33 mouse cellular contexts compared by ENCODE assay signal in genomic region chr15:83309878-83310277, GRCm38 (mm10). TPM values are rescaled to one million over a fixed set of nuclear protein-coding genes. Genes with fewer than 3 reads are reported as not detected.
"Had no signal": no experiment of that assay in that cellular context is flagged by ENCODE, and none has a peak within 500 bp of the region (broad histone marks: within the 10 kb centered on the region; RNA-seq: fewer than 3 reads in every experiment).

No protein-coding gene starts in this region.

- H3K9ac ChIP-seq: limb, embryonic 12.5 days; limb, embryonic 13.5 days; limb, embryonic 15.5 days; liver, embryonic 14.5 days; liver, embryonic 15.5 days; liver, postnatal 0 days; lung, embryonic 14.5 days; lung, embryonic 15.5 days; midbrain, embryonic 12.5 days; midbrain, embryonic 13.5 days; midbrain, embryonic 15.5 days; neural tube, embryonic 12.5 days had no signal

- H3K4me1 ChIP-seq: limb, embryonic 10.5 days; limb, embryonic 12.5 days; limb, embryonic 13.5 days; limb, embryonic 15.5 days; lung, embryonic 15.5 days; midbrain, embryonic 13.5 days; midbrain, embryonic 15.5 days; neural tube, embryonic 12.5 days had no signal

- H3K4me2 ChIP-seq: limb, embryonic 12.5 days; limb, embryonic 13.5 days; limb, embryonic 15.5 days; liver, embryonic 15.5 days; lung, embryonic 14.5 days; lung, embryonic 15.5 days; midbrain, embryonic 11.5 days; midbrain, embryonic 12.5 days; midbrain, embryonic 13.5 days; midbrain, embryonic 15.5 days; neural tube, embryonic 12.5 days had no signal

- DNase-seq: left cerebral cortex, postnatal 4 days; liver, postnatal 0 days; lung, adult 18-20 months; lung, adult 2 months; lung, embryonic 14.5 days; lung, postnatal 10 days; lung, postnatal 14 days; lung, postnatal 36 days; midbrain, embryonic 14.5 days had no signal

- H3K27me3 ChIP-seq: limb, embryonic 12.5 days; limb, embryonic 13.5 days; limb, embryonic 15.5 days; liver, embryonic 15.5 days; lung, embryonic 15.5 days; megakaryocyte, embryonic 14.5 days; midbrain, embryonic 12.5 days; midbrain, embryonic 13.5 days; midbrain, embryonic 15.5 days; neural tube, embryonic 12.5 days had no signal

- H3K4me3 ChIP-seq: left cerebral cortex, adult 2 months; limb, embryonic 10.5 days; limb, embryonic 12.5 days; limb, embryonic 13.5 days; limb, embryonic 15.5 days; liver, embryonic 15.5 days; lung, embryonic 15.5 days; megakaryocyte, embryonic 14.5 days; midbrain, embryonic 10.5 days; midbrain, embryonic 12.5 days; midbrain, embryonic 13.5 days; midbrain, embryonic 15.5 days; myocyte; neural tube, embryonic 12.5 days had no signal

- ATAC-seq: liver, postnatal 0 days; lung, postnatal 0 days; midbrain, embryonic 13.5 days; midbrain, embryonic 15.5 days; midbrain, embryonic 16.5 days had no signal

- H3K9me3 ChIP-seq: limb, embryonic 10.5 days; limb, embryonic 12.5 days; limb, embryonic 13.5 days; limb, embryonic 15.5 days; liver, embryonic 15.5 days; lung, embryonic 15.5 days; megakaryocyte, embryonic 14.5 days; midbrain, embryonic 10.5 days; midbrain, embryonic 12.5 days; midbrain, embryonic 13.5 days; midbrain, embryonic 15.5 days; neural tube, embryonic 12.5 days had no signal

- H3K27ac ChIP-seq: left cerebral cortex, adult 2 months; limb, embryonic 10.5 days; limb, embryonic 12.5 days; limb, embryonic 13.5 days; limb, embryonic 15.5 days; lung, embryonic 15.5 days; macrophage; midbrain, embryonic 10.5 days; midbrain, embryonic 12.5 days; midbrain, embryonic 13.5 days; midbrain, embryonic 15.5 days; neural tube, embryonic 12.5 days had no signal

RNA-seq across cellular contexts. Expression of gene A4galt, which starts 58.3 kb away (rescaled TPM):
- total RNA-seq: megakaryocyte progenitor cell, adult 5-6 weeks; megakaryocyte, adult 5-6 weeks; megakaryocyte-erythroid progenitor cell, adult 5-6 weeks; monocyte, adult 5-6 weeks had no signal
- polyA plus RNA-seq: limb, embryonic 10.5 days; limb, embryonic 11.5 days had no signal
